Mouse (Mus musculus) cerebellum, adult 2 months (tissue): ENCODE measurements around the gene Rgs3.

Experiments
- CTCF ChIP-seq: fragments of 200-500 bp; IDR thresholded peaks from 2 replicates; pipeline ENCODE4 v1.5.1; 2011; ENCODE audit warnings: low read depth, mild to moderate bottlenecking, control low read depth, low read length, moderate library complexity, borderline replicate concordance; ENCODE audit not compliant: insufficient read depth
- POLR2A ChIP-seq: fragments of 200-500 bp; IDR thresholded peaks from 2 replicates; pipeline ENCODE4 v1.6.1; 2011; ENCODE audit warnings: low read length, control low read depth, borderline replicate concordance; ENCODE audit not compliant: insufficient read depth

- no peak for TF ChIP-seq CTCF
- no peak for TF ChIP-seq POLR2A
Measured at GRCm38 (mm10) chr4:62605856-62606541, 46.4 kb downstream of the Rgs3 start.
